Mouse (Mus musculus) thymus, adult 2 months (tissue): ENCODE results near the gene Dnal1.

Experiments used
- CTCF ChIP-seq: fragments of 200-500 bp; IDR thresholded peaks from 2 replicates; pipeline ENCODE4 v1.5.1; 2012; ENCODE audit warnings: mild to moderate bottlenecking, control low read depth, low read length, moderate library complexity, borderline replicate concordance; ENCODE audit not compliant: control insufficient read depth, poor library complexity, insufficient read depth; ENCODE audit errors: extremely low read depth
- POLR2A ChIP-seq: fragments of 200-500 bp; IDR thresholded peaks from 2 replicates; pipeline ENCODE4 v1.6.1; 2012; ENCODE audit warnings: mild to moderate bottlenecking, low read length, control low read depth, moderate library complexity; ENCODE audit not compliant: control insufficient read depth, poor library complexity, insufficient read depth; ENCODE audit errors: extremely low read depth

DNA sequence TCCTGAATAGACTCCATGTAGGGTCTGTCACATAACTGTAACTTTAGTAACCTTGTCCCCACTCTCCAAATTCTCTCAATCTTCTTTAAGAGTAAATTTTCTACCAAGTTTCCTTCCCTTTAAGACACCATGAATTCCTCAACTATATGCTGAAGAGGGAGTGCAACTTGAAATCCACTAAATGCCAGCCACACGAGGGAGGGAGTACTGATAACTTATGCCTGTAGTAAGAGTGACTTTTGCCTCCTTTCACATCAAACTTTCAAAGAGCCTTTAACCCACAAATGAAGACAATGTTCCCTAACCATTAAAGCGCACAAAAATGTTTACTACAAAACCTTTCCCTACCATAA lies 12.7 kb upstream of the Dnal1 start:
- TF ChIP-seq CTCF (no peak), POLR2A (no peak)
